ENCODE assay signal across 11 mouse cellular contexts in the genomic region with DNA sequence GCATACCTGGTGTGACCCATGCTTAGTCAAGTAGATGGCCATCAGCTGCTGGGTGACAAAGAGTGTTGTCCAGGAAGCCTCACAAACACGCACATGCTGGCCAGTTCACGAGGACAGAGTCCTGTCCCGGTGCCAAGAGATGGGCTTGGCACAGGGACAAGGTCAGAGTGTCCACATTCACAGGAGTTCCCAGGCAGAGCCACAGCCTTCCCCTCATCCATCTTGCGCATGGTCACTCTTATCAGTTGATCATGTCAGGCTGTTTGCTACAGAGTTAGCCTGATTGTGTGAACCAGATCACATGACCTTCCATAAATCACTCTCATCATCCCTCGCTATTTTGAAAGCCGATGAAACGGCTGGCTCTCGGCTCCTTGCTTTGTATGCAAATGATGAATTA.
DNase-seq lines count a peak whose midpoint lies in the region; ATAC-seq and TF ChIP-seq lines count a peak whose summit lies in the region.
"Had no signal": no experiment of that assay in that cellular context is flagged by ENCODE, and none has a peak within 500 bp of the region (broad histone marks: within the 10 kb centered on the region; RNA-seq: fewer than 3 reads in every experiment).

No protein-coding gene starts in this region.

- TF ChIP-seq CTCF in hindbrain, postnatal 0 days (IDR thresholded peaks at IDR 0.05; ENCODE audit: low read depth) = no peak
- no peak for TF ChIP-seq CTCF in kidney, postnatal 0 days (IDR thresholded peaks at IDR 0.05; ENCODE audit: low read depth)
- no peak for TF ChIP-seq CTCF in thymus, adult 2 months (IDR thresholded peaks at IDR 0.05; ENCODE audit: borderline replicate concordance, control insufficient read depth, extremely low read depth, insufficient read depth, low read length, poor library complexity)

- H3K9me3 ChIP-seq in hindbrain, embryonic 14.5 days (ENCODE audit: control insufficient read depth, low read length) = no peaks in the 10 kb centered on the region
- no peaks in the 10 kb centered on the region for H3K9me3 ChIP-seq in hindbrain, postnatal 0 days (ENCODE audit: low read length)
- no peaks in the 10 kb centered on the region for H3K9me3 ChIP-seq in kidney, postnatal 0 days (replicated peaks; ENCODE audit: low read length)
- H3K9me3 ChIP-seq: heart, embryonic 12.5 days had no signal

- no peak for TF ChIP-seq POLR2A in thymus, adult 2 months (IDR thresholded peaks at IDR 0.05; ENCODE audit: control insufficient read depth, extremely low read depth, insufficient read depth, low read length, poor library complexity)

- 55% methylated on average over 8 of the region's 8 CpGs for WGBS in hindbrain, embryonic 14.5 days
- 60% methylated on average over 8 of the region's 8 CpGs for WGBS in hindbrain, postnatal 0 days
- 32% methylated on average over 8 of the region's 8 CpGs for WGBS in kidney, postnatal 0 days
- 74% methylated on average over 8 of the region's 8 CpGs for WGBS in thymus, adult 2 months

- H3K27ac ChIP-seq in hindbrain, embryonic 14.5 days = peak overlapping the region; percentile 39; the same call in 1 of the 2 replicates
- H3K27ac ChIP-seq in hindbrain, postnatal 0 days = no peak overlapping the region
- no peak overlapping the region for H3K27ac ChIP-seq in kidney, postnatal 0 days
- no peak overlapping the region for H3K27ac ChIP-seq in thymus, adult 2 months (ENCODE audit: control insufficient read depth, insufficient read depth, low read length)

- no peak overlapping the region for H3K4me3 ChIP-seq in hindbrain, embryonic 14.5 days (replicated peaks; ENCODE audit: low read length)
- no peak overlapping the region for H3K4me3 ChIP-seq in hindbrain, postnatal 0 days (ENCODE audit: low read length)
- no peak overlapping the region for H3K4me3 ChIP-seq in kidney, postnatal 0 days (replicated peaks; ENCODE audit: low read depth, low read length)
- no peak overlapping the region for H3K4me3 ChIP-seq in thymus, adult 2 months (ENCODE audit: control insufficient read depth, insufficient read depth, low read length)
- H3K4me3 ChIP-seq: heart, embryonic 12.5 days had no signal

- no peak for ATAC-seq in hindbrain, embryonic 14.5 days (ENCODE audit: low FRiP score)
- ATAC-seq in hindbrain, postnatal 0 days = no peak
- peak; percentile 57; the same call in 1 of the 2 replicates for ATAC-seq in kidney, postnatal 0 days (replicated peaks; ENCODE audit: low FRiP score, low read depth)
- ATAC-seq: Patski had no signal

- H3K9ac ChIP-seq in hindbrain, embryonic 14.5 days = no peak overlapping the region
- no peak overlapping the region for H3K9ac ChIP-seq in hindbrain, postnatal 0 days (replicated peaks; ENCODE audit: low read length)
- no peak overlapping the region for H3K9ac ChIP-seq in kidney, postnatal 0 days (ENCODE audit: low read depth, low read length)
- H3K9ac ChIP-seq: heart, embryonic 12.5 days had no signal

- H3K4me1 ChIP-seq in hindbrain, embryonic 14.5 days (replicated peaks; ENCODE audit: control insufficient read depth, insufficient read depth, low read length) = peaks cover 8% of the 10 kb centered on the region; the same call in 1 of the 2 replicates
- H3K4me1 ChIP-seq in hindbrain, postnatal 0 days (ENCODE audit: insufficient read depth, low read length) = no peaks in the 10 kb centered on the region
- H3K4me1 ChIP-seq in kidney, postnatal 0 days (replicated peaks; ENCODE audit: insufficient read depth, low read length) = no peaks in the 10 kb centered on the region
- no peaks in the 10 kb centered on the region for H3K4me1 ChIP-seq in thymus, adult 2 months (replicated peaks; ENCODE audit: control insufficient read depth, insufficient read depth, low read length)

- H3K27me3 ChIP-seq in hindbrain, embryonic 14.5 days (ENCODE audit: control insufficient read depth, insufficient read depth, low read length) = no peaks in the 10 kb centered on the region
- H3K27me3 ChIP-seq in hindbrain, postnatal 0 days (ENCODE audit: insufficient read depth, low read length) = no peaks in the 10 kb centered on the region
- H3K27me3 ChIP-seq in kidney, postnatal 0 days (ENCODE audit: insufficient read depth, low read length) = no peaks in the 10 kb centered on the region
- no peaks in the 10 kb centered on the region for H3K27me3 ChIP-seq in thymus, adult 2 months (ENCODE audit: control insufficient read depth, insufficient read depth, low read length)
- H3K27me3 ChIP-seq: heart, embryonic 12.5 days had no signal

- no peak overlapping the region for H3K4me2 ChIP-seq in hindbrain, embryonic 14.5 days (replicated peaks)
- H3K4me2 ChIP-seq in hindbrain, postnatal 0 days (ENCODE audit: low read depth, low read length) = no peak overlapping the region
- no peak overlapping the region for H3K4me2 ChIP-seq in kidney, postnatal 0 days (ENCODE audit: low read length)
- H3K4me2 ChIP-seq: heart, embryonic 12.5 days had no signal

- H3K36me3 ChIP-seq in hindbrain, embryonic 14.5 days (replicated peaks; ENCODE audit: control insufficient read depth, insufficient read depth) = no peaks in the 10 kb centered on the region
- no peaks in the 10 kb centered on the region for H3K36me3 ChIP-seq in hindbrain, postnatal 0 days (ENCODE audit: insufficient read depth, low read length)
- H3K36me3 ChIP-seq in kidney, postnatal 0 days (ENCODE audit: insufficient read depth, low read length) = no peaks in the 10 kb centered on the region
- no peaks in the 10 kb centered on the region for H3K36me3 ChIP-seq in thymus, adult 2 months (ENCODE audit: control insufficient read depth, insufficient read depth, low read length)
- H3K36me3 ChIP-seq: heart, embryonic 12.5 days had no signal

- no peak for DNase-seq in hindbrain, embryonic 14.5 days (ENCODE audit: low spot score)
- DNase-seq in hindbrain, postnatal 0 days (ENCODE audit: low spot score) = no peak
- peak; percentile 36 for DNase-seq in urinary bladder, postnatal 14 days (ENCODE audit: low spot score)
- no peak for DNase-seq in urinary bladder, adult 2 months (ENCODE audit: low spot score)
- no peak for DNase-seq in kidney, postnatal 0 days (ENCODE audit: low spot score)
- DNase-seq in thymus, postnatal 0 days (ENCODE audit: low spot score) = no peak
- no peak for DNase-seq in thymus, adult 2 months
- no peak for DNase-seq in cerebellum, adult 9-10 months
- DNase-seq: left cerebral cortex, postnatal 4 days had no signal
